7 mouse cellular contexts compared by ENCODE assay signal in genomic region chr12:16999739-17000497, GRCm38 (mm10). TPM values are rescaled to one million over a fixed set of nuclear protein-coding genes. Genes with fewer than 3 reads are reported as not detected.
DNase-seq lines count a peak whose midpoint lies in the region; ATAC-seq lines count a peak whose summit lies in the region.

Gene Pqlc3, minus strand, starts transcription at chr12:17000408.

- no peaks in the 10 kb centered on the region for H3K9me3 ChIP-seq in intestine, embryonic 15.5 days
- no peaks in the 10 kb centered on the region for H3K9me3 ChIP-seq in midbrain, embryonic 10.5 days (replicated peaks)

- peaks cover 12% of the 10 kb centered on the region for H3K4me1 ChIP-seq in intestine, embryonic 15.5 days (replicated peaks)
- peaks cover 22% of the 10 kb centered on the region for H3K4me1 ChIP-seq in midbrain, embryonic 10.5 days

- intact Hi-C loops in left cerebral cortex, postnatal 36 days (cut with DNase I): no loop called here

- H3K4me3 ChIP-seq in intestine, embryonic 15.5 days (replicated peaks): peak within 1 kb of the TSS; percentile 56
- peak within 1 kb of the TSS; percentile 65 for H3K4me3 ChIP-seq in midbrain, embryonic 10.5 days

- peak; percentile 92 to 96 for DNase-seq in adrenal gland, adult (ENCODE audit: inconsistent age in 2 of 2, low spot score in 1 of 2)
- peak; percentile 74 for DNase-seq in embryo, embryonic 11.5 days (ENCODE audit: low read depth, low spot score)
- peak; percentile 82 to 88 for DNase-seq in gastrocnemius, postnatal 4 days (ENCODE audit: low spot score in 2 of 2)
- peak; percentile 78 to 79 for DNase-seq in left cerebral cortex, postnatal 36 days (ENCODE audit: low spot score in 2 of 2)
- peak; percentile 78 for DNase-seq in midbrain, embryonic 10.5 days (ENCODE audit: low spot score)
- DNase-seq in skeletal muscle tissue, adult 2 months (ENCODE audit: low read depth, low spot score): peak; percentile 74

- H3K27me3 ChIP-seq in intestine, embryonic 15.5 days (replicated peaks): no peaks in the 10 kb centered on the region
- H3K27me3 ChIP-seq in midbrain, embryonic 10.5 days (ENCODE audit: low read depth, poor library complexity, severe bottlenecking): peaks cover 50% of the 10 kb centered on the region

- H3K36me3 ChIP-seq in intestine, embryonic 15.5 days: no peaks in the 10 kb centered on the region; the same call in 1 of the 2 replicates
- H3K36me3 ChIP-seq in midbrain, embryonic 10.5 days: peaks cover 8% of the 10 kb centered on the region; the same call in 1 of the 2 replicates

- 1% methylated on average over 57 of the region's 57 CpGs for WGBS in intestine, embryonic 15.5 days
- WGBS in midbrain, embryonic 10.5 days: under 1% methylated on average over 57 of the region's 57 CpGs

- peak within 1 kb of the TSS; percentile 39 for H3K9ac ChIP-seq in intestine, embryonic 15.5 days

- H3K4me2 ChIP-seq in intestine, embryonic 15.5 days (replicated peaks): peak within 1 kb of the TSS; percentile 83

- H3K27ac ChIP-seq in intestine, embryonic 15.5 days: peak within 1 kb of the TSS; percentile 66; the same call in 1 of the 2 replicates
- H3K27ac ChIP-seq in midbrain, embryonic 10.5 days (replicated peaks): peak within 1 kb of the TSS; percentile 34; the same call in 1 of the 2 replicates

- ATAC-seq in intestine, embryonic 15.5 days: peak; percentile 99

RNA-seq across cellular contexts. Expression of gene Pqlc3, which starts in this region (rescaled TPM):
- total RNA-seq in gastrocnemius, postnatal 4 days (2021): 1 to 10 TPM; 4.3 to 4.4 TPM
- polyA plus RNA-seq in intestine, embryonic 15.5 days (2015; fragmentation: Nextera tagmentation; extraction: Ambion mirVana): 10.3 and 12.6 TPM in 2 replicates
- 1 to 10 TPM in 1 of 2 experiments, under 1 TPM in 1; 0.84 to 1.4 TPM for total RNA-seq in left cerebral cortex, postnatal 36 days (2021)
- polyA plus RNA-seq in midbrain, embryonic 10.5 days (2016; fragmentation: Nextera tagmentation; extraction: Ambion mirVana): 3.3 and 3.5 TPM in 2 replicates

Comparison
In these comparisons a context has a peak if more than half of its experiments do, and no peak if none do; other contexts are left out.
1. Peak in every context shown above with its lines: DNase-seq, ATAC-seq, H3K4me3 ChIP-seq and H3K27ac ChIP-seq.